Mouse (Mus musculus): Measurements from ENCODE around the gene Pde4a.
"Not testable (repeated sequence)": the region's sequence is repeated elsewhere in the genome, so short reads cannot be mapped to it uniquely, and the experiment has no call there.

The Pde4a gene

GRCm38 (mm10) chr9:21220490-21221382, 55.2 kb downstream of the Pde4a start:
- DNase-seq = peak; percentile 95 to 96

DNA sequence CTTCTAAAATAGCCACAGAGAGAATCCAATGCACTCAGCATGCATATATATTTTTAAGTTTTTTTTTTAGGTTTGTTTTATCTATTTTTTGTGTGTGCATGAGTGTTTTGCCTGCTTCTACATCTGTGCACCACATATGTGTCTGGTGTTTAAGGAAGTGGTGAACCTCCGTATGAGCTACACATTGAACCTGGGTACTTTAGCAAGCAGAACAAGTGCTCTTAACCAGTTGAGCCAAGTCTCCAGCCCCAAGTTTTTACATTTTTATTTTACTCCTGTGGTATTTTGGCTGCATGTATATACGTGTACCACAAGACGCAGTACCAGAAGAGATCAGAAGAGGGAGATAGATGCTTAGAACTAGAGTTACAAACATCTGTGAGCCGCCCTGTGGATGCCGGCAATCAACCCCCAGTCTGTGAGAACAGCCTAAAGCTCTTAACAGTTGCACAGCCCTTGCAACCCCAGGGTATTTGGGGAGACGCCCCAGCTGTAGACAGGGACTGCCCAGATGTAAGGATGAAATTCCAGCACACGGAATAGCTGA, 55.9 kb downstream of the Pde4a start:
- peak; percentile 47 to 60 for DNase-seq

- DNase-seq = not testable (repeated sequence)
These were observed 58.0 kb downstream of the Pde4a start for GRCm38 (mm10) chr9:21223490-21223889.

GRCm38 (mm10) chr9:21223906-21224305, 58.4 kb downstream of the Pde4a start:
- no peak for DNase-seq

DNA sequence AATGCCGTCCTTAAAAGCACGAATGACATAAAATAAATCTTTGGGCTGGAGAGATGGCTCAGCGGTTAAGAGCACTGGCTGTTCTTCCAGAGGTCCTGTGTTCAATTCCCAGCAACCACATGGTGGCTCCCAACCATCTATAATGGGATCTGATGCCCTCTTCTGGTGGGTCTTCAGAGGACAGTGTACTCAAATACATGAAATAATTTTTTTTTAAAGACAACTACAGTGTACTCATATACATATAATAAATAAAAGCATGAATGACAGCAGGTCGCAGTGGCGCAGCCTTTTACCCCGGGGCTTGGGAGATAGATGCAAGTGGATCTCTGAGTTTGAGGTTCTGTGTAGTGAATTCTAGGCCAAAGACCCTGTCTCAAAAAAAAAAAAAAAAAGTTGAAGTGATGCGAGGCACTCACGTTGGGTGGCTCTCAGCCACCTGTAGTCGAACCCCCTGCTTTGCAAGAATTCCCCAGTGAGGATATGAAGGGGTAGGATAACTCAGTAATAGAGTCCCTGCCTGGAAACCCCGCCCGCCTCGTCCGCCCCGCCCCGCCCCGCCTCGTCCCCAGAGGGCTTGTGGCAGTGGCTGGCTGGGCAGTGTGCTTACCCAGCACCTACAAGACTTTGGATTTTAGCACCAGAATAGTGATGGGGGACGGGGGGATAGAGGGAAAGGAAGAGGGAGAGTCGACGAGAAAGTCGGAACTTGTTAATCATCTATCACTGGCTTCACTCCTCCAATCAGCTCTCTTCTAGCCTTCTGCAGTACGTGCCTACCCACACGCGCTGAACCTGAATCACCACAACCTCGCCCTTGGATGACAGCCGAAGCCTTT, 59.3 kb downstream of the Pde4a start:
- peak; percentile 62 to 66 for DNase-seq

DNA sequence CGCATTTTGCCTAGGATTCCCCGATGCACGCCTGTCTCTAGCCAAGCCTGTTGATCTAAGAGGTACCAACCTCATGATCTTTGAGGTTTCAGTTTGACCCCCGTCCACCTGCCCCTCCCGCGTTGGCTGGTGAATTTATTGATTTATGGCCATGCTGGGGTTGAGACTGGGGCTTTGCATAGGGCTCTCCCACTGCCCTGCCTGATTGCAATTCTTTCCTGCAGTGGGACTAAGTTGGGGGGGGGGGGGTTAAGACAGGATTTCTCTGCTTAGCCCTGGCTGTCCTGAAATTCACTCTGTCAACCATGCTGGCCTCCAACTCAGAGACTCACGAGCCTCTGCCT, 59.9 kb downstream of the Pde4a start:
- no peak for DNase-seq

- peak in 1 of 2 experiments; percentile 38 for DNase-seq
These were observed 61.8 kb downstream of the Pde4a start for GRCm38 (mm10) chr9:21227342-21227741.

GRCm38 (mm10) chr9:21231551-21231950, 66.0 kb downstream of the Pde4a start:
- DNase-seq = no peak

- no peak for DNase-seq
These were observed 67.4 kb downstream of the Pde4a start for GRCm38 (mm10) chr9:21232867-21233266.

GRCm38 (mm10) chr9:21233366-21233765, 67.9 kb downstream of the Pde4a start:
- peak in 1 of 2 experiments; percentile 36 for DNase-seq

GRCm38 (mm10) chr9:21233805-21234204, 68.3 kb downstream of the Pde4a start:
- DNase-seq = no peak

DNA sequence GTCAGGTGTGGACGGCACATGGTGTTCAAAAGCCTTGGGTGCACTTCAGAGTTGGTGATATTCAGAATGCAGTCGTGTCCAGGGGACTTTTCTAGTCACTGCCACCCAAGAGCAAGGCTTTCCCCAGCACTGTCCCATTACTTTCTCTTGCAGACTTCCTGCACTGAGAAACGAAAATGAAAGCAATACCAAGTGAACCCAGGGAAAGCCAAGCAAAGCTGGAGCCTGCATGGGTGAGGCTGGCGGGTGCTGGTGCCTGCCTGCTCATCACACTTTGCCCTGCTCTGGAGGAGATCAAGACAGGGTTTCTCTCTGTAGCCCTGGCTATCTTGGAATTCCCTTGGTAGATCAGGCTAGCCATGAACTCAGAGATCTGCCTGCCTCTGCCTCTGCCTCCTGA, 69.8 kb downstream of the Pde4a start:
- DNase-seq = peak in 1 of 2 experiments; percentile 23

- no peak for DNase-seq
These were observed 71.5 kb downstream of the Pde4a start for GRCm38 (mm10) chr9:21236991-21237367.

GRCm38 (mm10) chr9:21237368-21238003, 72.0 kb downstream of the Pde4a start:
- DNase-seq = peak in 1 of 2 experiments; percentile 45

DNA sequence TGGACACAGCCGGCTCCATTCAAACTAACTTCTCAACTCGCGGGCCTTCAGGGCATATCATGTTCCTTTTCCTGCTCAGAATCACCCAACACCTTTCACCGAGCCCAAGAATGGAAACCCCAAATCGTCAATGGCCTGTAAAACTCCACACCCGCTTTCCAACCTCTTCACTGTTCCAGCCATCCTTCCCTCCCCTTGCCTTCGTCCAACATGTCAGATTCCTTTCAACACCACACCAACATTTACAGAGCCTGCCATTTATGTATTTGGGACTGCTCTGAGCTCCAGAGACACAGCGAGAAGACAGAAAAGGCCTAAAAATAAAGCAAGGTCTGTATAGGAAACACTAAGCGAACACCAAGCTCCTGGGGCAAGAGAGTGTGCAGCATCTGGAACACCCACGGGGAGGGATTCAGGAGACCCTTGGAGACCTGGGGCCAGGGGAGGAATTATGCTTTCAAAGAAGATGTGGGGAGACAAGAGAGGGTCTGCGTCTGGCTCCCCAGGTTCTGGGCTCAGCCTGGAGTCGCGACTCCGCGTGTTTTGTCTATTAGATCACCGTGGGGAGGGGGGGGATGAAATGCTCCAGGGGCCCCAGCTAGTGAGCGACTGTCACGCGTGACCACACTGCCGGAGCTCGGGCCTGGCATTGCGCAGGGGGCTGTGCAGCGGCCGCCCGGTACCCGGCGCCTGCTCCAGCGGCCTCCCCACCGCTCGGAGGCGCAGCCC, 72.7 kb downstream of the Pde4a start:
- peak; percentile 21 to 47 for DNase-seq

DNA sequence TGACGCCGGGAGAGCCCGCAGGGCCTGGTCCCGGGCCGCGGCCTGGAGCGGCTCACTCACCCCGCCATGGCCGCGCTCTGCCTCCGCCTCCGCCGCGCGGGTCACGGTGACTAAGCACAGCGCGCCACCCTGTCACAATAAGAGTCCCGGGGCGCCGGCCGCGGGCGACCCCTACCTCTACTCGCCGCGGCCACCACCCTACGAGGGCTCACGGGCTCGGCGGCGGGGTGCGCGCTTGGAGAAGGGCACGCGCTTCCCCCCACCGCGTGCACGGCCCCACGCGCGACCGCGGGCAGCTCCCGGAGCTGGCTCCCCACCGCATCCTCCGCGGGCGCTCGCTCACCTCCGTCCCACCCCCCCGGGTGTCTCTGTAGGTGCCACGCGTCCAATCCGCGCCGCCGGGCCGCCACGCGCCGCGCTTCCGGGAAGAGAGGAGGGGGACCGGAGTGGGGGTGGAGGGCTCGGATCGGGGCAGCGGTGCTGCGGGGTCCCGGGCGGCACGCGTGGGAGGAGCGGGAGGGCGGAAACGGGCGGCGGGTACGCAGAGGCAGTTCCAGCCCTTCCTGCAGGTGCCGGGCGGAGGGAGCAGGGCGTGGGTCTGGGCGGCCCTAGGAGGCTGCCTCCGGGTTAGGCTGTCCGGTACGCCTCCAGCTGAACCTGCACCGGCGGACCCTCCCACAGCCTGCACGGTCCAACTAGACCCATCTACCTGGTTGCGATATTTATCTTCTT, 73.4 kb downstream of the Pde4a start, which contains the start of gene Keap1:
Keap1 (minus strand) TSS at position 629 of the 732 bp plus-strand sequence.
- DNase-seq = peak; percentile 85 to 92

GRCm38 (mm10) chr9:21239465-21239848, 73.9 kb downstream of the Pde4a start:
- DNase-seq = no peak

- peak; percentile 88 to 94 for DNase-seq
These were observed 75.8 kb downstream of the Pde4a start for GRCm38 (mm10) chr9:21241343-21241742.

DNA sequence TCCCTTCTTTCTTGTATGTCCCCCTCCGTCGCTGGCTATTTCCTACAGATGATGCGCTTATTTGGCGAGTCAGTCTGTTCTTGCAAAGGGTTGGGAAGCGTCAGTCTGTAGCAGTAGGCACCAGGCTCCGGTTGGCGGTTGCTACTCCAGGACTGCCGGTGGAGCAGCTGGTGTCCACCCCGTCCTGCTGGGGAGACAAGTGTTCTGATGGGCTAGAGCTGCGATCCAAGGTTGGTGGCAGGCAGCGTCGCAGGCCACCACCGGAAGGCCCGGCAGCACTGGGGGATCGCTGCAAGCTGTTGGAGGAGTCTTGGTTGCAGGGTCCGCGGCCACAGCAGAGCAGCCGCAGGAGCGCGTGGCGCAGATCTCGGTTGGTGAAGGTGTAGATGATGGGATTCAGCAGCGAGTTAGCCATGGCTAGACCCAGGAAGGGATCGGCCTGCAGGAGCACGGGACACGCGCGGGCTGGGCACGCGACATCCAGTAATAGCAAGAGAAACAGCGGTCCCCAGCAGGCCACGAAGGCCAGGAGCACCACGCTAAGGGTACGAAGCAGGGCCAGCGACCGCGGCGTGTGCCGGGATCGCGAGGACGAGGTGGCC, 78.4 kb downstream of the Pde4a start:
- no peak for DNase-seq

GRCm38 (mm10) chr9:21244428-21245112, 79.1 kb downstream of the Pde4a start:
- DNase-seq = peak in 1 of 2 experiments; percentile 38

Data from kidney, postnatal 25 days (tissue).